Mouse (Mus musculus): ENCODE results near the gene Ttc7. TPM values are rescaled to one million over a fixed set of nuclear protein-coding genes. Genes with fewer than 3 reads are reported as not detected.

The Ttc7 gene
- total and polyA plus RNA-seq, 3 experiments = 22.8 to 42.4 TPM; not detected in 1

GRCm38 (mm10) chr17:87282007-87282705 lies 530 bp upstream of the Ttc7 start:
- H3K36me3 ChIP-seq (ENCODE audit: control insufficient read depth in 1 of 2, insufficient read depth in 2 of 2, low read length in 2 of 2) = 0 out of 4 replicates have a peak, but pooled peaks cover 0 to 4% of the 10 kb centered on the region in 2 experiments
- no peaks in the 10 kb centered on the region for H3K9me3 ChIP-seq (replicated peaks; ENCODE audit: insufficient read depth, low read length)
- H3K4me1 ChIP-seq (ENCODE audit: control insufficient read depth in 1 of 2, insufficient read depth in 2 of 2, low read length in 2 of 2) = peaks cover 0 to 9% of the 10 kb centered on the region in 2 experiments; a peak in 2 of 4 replicates
- H3K79me2 ChIP-seq (ENCODE audit: control insufficient read depth, insufficient read depth, low read length, poor library complexity) = peaks cover 12% of the 10 kb centered on the region
- peak overlapping the region; percentile 79 to 93 for H3K4me3 ChIP-seq (ENCODE audit: control insufficient read depth in 1 of 2, insufficient read depth in 1 of 2, low read depth in 2 of 2, low read length in 2 of 2)
- no peaks in the 10 kb centered on the region for H3K27me3 ChIP-seq (ENCODE audit: control insufficient read depth in 1 of 2, insufficient read depth in 2 of 2, low read length in 2 of 2)
- peak overlapping the region; percentile 93 for H3K9ac ChIP-seq (ENCODE audit: control insufficient read depth, low read depth, low read length, poor library complexity, severe bottlenecking)
- DNase-seq (ENCODE audit: low read depth, low spot score) = peak; percentile 98
- peak overlapping the region; percentile 84 for H3K27ac ChIP-seq (ENCODE audit: control insufficient read depth, low read depth, low read length)
- TF ChIP-seq JUND (IDR thresholded peaks at IDR 0.05; ENCODE audit: low read depth, low read length) = no peak
- TF ChIP-seq TCF12 (IDR thresholded peaks at IDR 0.05; ENCODE audit: low read depth, low read length) = no peak; the same call in 1 of the 2 replicates
- peak; percentile 61 for TF ChIP-seq NELFE (IDR thresholded peaks at IDR 0.05; ENCODE audit: low read depth, low read length)
- TF ChIP-seq USF2 (IDR thresholded peaks at IDR 0.05; ENCODE audit: borderline replicate concordance in 1 of 2, insufficient read depth in 1 of 2, low read depth in 1 of 2, low read length in 2 of 2) = no peak
- TF ChIP-seq GABPA (IDR thresholded peaks at IDR 0.05; ENCODE audit: low read depth, low read length) = no peak
- TF ChIP-seq MAZ (IDR thresholded peaks at IDR 0.05; ENCODE audit: low read depth, low read length) = peak; percentile 43; the same call in 1 of the 2 replicates
- peak; percentile 64 for TF ChIP-seq HCFC1 (IDR thresholded peaks at IDR 0.05; ENCODE audit: low read depth, low read length)
- peak; percentile 10 for TF ChIP-seq SMC3 (IDR thresholded peaks at IDR 0.05; ENCODE audit: low read depth, low read length)
- TF ChIP-seq RAD21 (IDR thresholded peaks at IDR 0.05; ENCODE audit: low read depth, low read length) = peak; percentile 1; the same call in 1 of the 2 replicates
- no peak for TF ChIP-seq CHD2 (IDR thresholded peaks at IDR 0.05; ENCODE audit: low read length)
- no peak for TF ChIP-seq ZKSCAN1 (IDR thresholded peaks at IDR 0.05; ENCODE audit: low read depth, low read length)
- TF ChIP-seq POLR2AphosphoS5 (IDR thresholded peaks at IDR 0.05; ENCODE audit: borderline replicate concordance, low read depth, low read length) = no peak
- peak; percentile 54 for TF ChIP-seq ETS1 (IDR thresholded peaks at IDR 0.05; ENCODE audit: low read depth, low read length)
- TF ChIP-seq USF1 (IDR thresholded peaks at IDR 0.05; ENCODE audit: low read depth, low read length) = peak; percentile 39; the same call in 1 of the 2 replicates
- no peak for TF ChIP-seq E2F4 (IDR thresholded peaks at IDR 0.05; ENCODE audit: borderline replicate concordance, low read depth, low read length)
- no peak for TF ChIP-seq UBTF (IDR thresholded peaks at IDR 0.05; ENCODE audit: borderline replicate concordance, insufficient read depth, low read depth, low read length)
- TF ChIP-seq MAFK (IDR thresholded peaks at IDR 0.05; ENCODE audit: borderline replicate concordance, low read depth, low read length) = no peak
- peak; percentile 23; the same call in 1 of the 2 replicates for TF ChIP-seq POLR2AphosphoS2 (IDR thresholded peaks at IDR 0.05; ENCODE audit: low read length)
- TF ChIP-seq KAT2A (conservative IDR thresholded peaks at IDR 0.05; ENCODE audit: low read depth, low read length) = no peak; the same call in 1 of the 2 replicates
- TF ChIP-seq MYC (IDR thresholded peaks at IDR 0.05; ENCODE audit: low read depth, low read length) = no peak
- no peak for TF ChIP-seq NRF1 (IDR thresholded peaks at IDR 0.05; ENCODE audit: insufficient read depth, low read depth, low read length, poor library complexity, severe bottlenecking)
- TF ChIP-seq CTCF (IDR thresholded peaks at IDR 0.05 in 2 of 3, conservative IDR thresholded peaks at IDR 0.05 in 1 of 3; ENCODE audit: control insufficient read depth in 1 of 3, insufficient read depth in 1 of 3, low read depth in 2 of 3, low read length in 3 of 3, poor library complexity in 1 of 3, severe bottlenecking in 1 of 3) = no peak
- TF ChIP-seq POLR2A (IDR thresholded peaks at IDR 0.05; ENCODE audit: control insufficient read depth in 1 of 2, insufficient read depth in 1 of 2, low read depth in 1 of 2, low read length in 2 of 2, poor library complexity in 1 of 2) = peak in 1 of 2 experiments; percentile 56; a peak in 2 of 4 replicates
- no peak for TF ChIP-seq ELF1 (IDR thresholded peaks at IDR 0.05; ENCODE audit: low read depth, low read length)
- TF ChIP-seq CHD1 (IDR thresholded peaks at IDR 0.05; ENCODE audit: low read depth, low read length) = 0 out of 2 replicates have a peak, but pooled peaks have one; percentile 30
- peak; percentile 91 for TF ChIP-seq ZNF384 (IDR thresholded peaks at IDR 0.05; ENCODE audit: low read depth, low read length)
- no peak for TF ChIP-seq MYB (IDR thresholded peaks at IDR 0.05; ENCODE audit: low read depth, low read length)
- peak; percentile 72 for TF ChIP-seq SIN3A (IDR thresholded peaks at IDR 0.05; ENCODE audit: low read length)
- TF ChIP-seq TAL1 (IDR thresholded peaks at IDR 0.05; ENCODE audit: low read length) = no peak
- 0 out of 2 replicates have a peak, but pooled peaks have one; percentile 11 for TF ChIP-seq ZC3H11A (IDR thresholded peaks at IDR 0.05; ENCODE audit: low read depth, low read length)
- peak in 1 of 2 experiments; percentile 37; a peak in 1 of 4 replicates for TF ChIP-seq EP300 (IDR thresholded peaks at IDR 0.05; ENCODE audit: low read depth in 1 of 2, low read length in 2 of 2)
- TF ChIP-seq ZMIZ1 (IDR thresholded peaks at IDR 0.05; ENCODE audit: low read depth, low read length) = no peak
- TF ChIP-seq GATA1 (IDR thresholded peaks at IDR 0.05; ENCODE audit: low read depth, low read length) = 0 out of 2 replicates have a peak, but pooled peaks have one; percentile 5
- peak; percentile 76 for TF ChIP-seq MXI1 (IDR thresholded peaks at IDR 0.05; ENCODE audit: low read depth, low read length)
- no peak for TF ChIP-seq MEF2A (IDR thresholded peaks at IDR 0.05; ENCODE audit: extremely low read depth, insufficient replicate concordance, low read depth, low read length, poor library complexity, severe bottlenecking)

Data from MEL (cell line).